Mouse (Mus musculus) hindbrain, embryonic 16.5 days (tissue): ENCODE results near the gene Rps12-ps3. TPM values are rescaled to one million over a fixed set of nuclear protein-coding genes. Genes with fewer than 3 reads are reported as not detected.

Experiments
- ATAC-seq: fragments of 200-750 bp; cut with Nextera tagmentation; 2 replicates; pipeline ENCODE4 v1.8.0; 2017; ENCODE audit warnings: moderate TSS enrichment, moderate library complexity
- H3K27ac ChIP-seq: fragments of 300-500 bp; sonication (generic); 2 replicates; pipeline ENCODE4 v1.5.1; 2014; ENCODE audit warnings: low read depth, mild to moderate bottlenecking, control low read depth, low read length, moderate library complexity
- H3K27me3 ChIP-seq: fragments of 300-500 bp; sonication (generic); replicated peaks from 2 replicates; pipeline ENCODE4 v1.6.1; 2014; ENCODE audit warnings: low read length; ENCODE audit not compliant: control insufficient read depth, insufficient read depth
- H3K36me3 ChIP-seq: fragments of 300-500 bp; sonication (generic); 2 replicates; pipeline ENCODE4 v1.6.1; 2014; ENCODE audit warnings: mild to moderate bottlenecking, low read length, moderate library complexity, mixed read lengths; ENCODE audit not compliant: control insufficient read depth, insufficient read depth
- H3K4me1 ChIP-seq: fragments of 300-500 bp; sonication (generic); 2 replicates; pipeline ENCODE4 v1.6.1; 2014; ENCODE audit warnings: low read depth, low read length; ENCODE audit not compliant: control insufficient read depth, insufficient read depth
- H3K4me2 ChIP-seq: fragments of 300-500 bp; sonication (generic); 2 replicates; pipeline ENCODE4 v1.6.1; 2014; ENCODE audit warnings: mild to moderate bottlenecking, low read length, control low read depth, moderate library complexity
- H3K4me3 ChIP-seq: fragments of 300-500 bp; sonication (generic); 2 replicates; pipeline ENCODE4 v1.5.1; 2014; ENCODE audit warnings: mild to moderate bottlenecking, low read length, control low read depth, moderate library complexity
- H3K9ac ChIP-seq: fragments of 300-500 bp; sonication (generic); 2 replicates; pipeline ENCODE4 v1.6.1; 2014; ENCODE audit warnings: low read depth, mild to moderate bottlenecking, control low read depth, low read length, moderate library complexity
- H3K9me3 ChIP-seq: fragments of 300-500 bp; sonication (generic); 2 replicates; pipeline ENCODE4 v1.6.1; 2014; ENCODE audit warnings: mild to moderate bottlenecking, low read length, moderate library complexity; ENCODE audit not compliant: control insufficient read depth
- WGBS: fragments of 180-500 bp; shearing (Covaris S2); extraction: QIAGEN DNeasy Blood & Tissue Kit; methylation state at CpG from one replicate; pipeline ENCODE4 v1.1.7; 2014; 5-methylcytosine and 5-hydroxymethylcytosine counted together
- polyA plus RNA-seq: library from polyadenylated mRNA; unstranded; fragments of >200 nt; fragmentation: Nextera tagmentation; extraction: Ambion mirVana; gene quantifications from 2 replicates; pipeline ENCODE4 v1.2.1, GENCODE M21; 2015

Gene Rps12-ps3
- polyA plus RNA-seq: 2.1 and 9.4 TPM in 2 replicates

GRCm38 (mm10) chr19:59321990-59322389 lies at the start of gene Rps12-ps3:
Gene Rps12-ps3 (plus strand): TSS chr19:59322290.
- H3K27ac ChIP-seq: no peak within 1 kb of the TSS
- no peaks in the 10 kb centered on the region for H3K9me3 ChIP-seq
- no peak within 1 kb of the TSS for H3K4me3 ChIP-seq
- no peaks in the 10 kb centered on the region for H3K27me3 ChIP-seq
- H3K36me3 ChIP-seq: no peaks in the 10 kb centered on the region
- ATAC-seq: no peak
- no peak within 1 kb of the TSS for H3K4me2 ChIP-seq
- 97% methylated on average over 11 of the region's 14 CpGs for WGBS
- H3K4me1 ChIP-seq: no peaks in the 10 kb centered on the region
- no peak within 1 kb of the TSS for H3K9ac ChIP-seq

- 89% methylated on average over 7 of the region's 7 CpGs for WGBS
- ATAC-seq: no peak
- Histone ChIP-seq H3K9ac (no peak overlapping the region), H3K36me3 (no peaks in the 10 kb centered on the region), H3K4me1 (no peaks in the 10 kb centered on the region), H3K27me3 (no peaks in the 10 kb centered on the region), H3K27ac (no peak overlapping the region), H3K4me2 (no peak overlapping the region), H3K4me3 (no peak overlapping the region), H3K9me3 (no peaks in the 10 kb centered on the region)
Measured at GRCm38 (mm10) chr19:59273190-59273589, 48.9 kb upstream of the Rps12-ps3 start.

DNA sequence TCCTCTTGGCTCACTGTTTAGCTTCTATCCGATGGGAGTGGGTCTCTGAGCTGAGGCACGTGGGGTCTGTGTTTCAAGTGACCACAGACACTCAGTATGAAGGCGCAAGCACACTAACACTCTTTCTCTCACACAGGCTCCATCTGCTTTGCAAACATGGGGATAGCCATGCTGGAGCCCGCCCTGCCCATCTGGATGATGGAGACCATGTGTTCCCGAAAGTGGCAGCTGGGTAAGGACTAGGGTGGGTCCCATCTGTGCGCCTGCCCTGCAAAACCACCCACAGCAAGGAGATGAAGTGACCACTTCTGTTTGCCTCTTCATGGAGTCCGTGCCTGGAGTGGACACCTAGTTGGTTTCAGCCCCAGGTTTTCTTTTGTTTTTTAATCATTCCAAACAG lies 45.7 kb upstream of the Rps12-ps3 start:
- ATAC-seq: no peak
- H3K36me3 ChIP-seq: no peaks in the 10 kb centered on the region
- no peak overlapping the region for H3K4me3 ChIP-seq
- no peaks in the 10 kb centered on the region for H3K4me1 ChIP-seq
- H3K9me3 ChIP-seq: no peaks in the 10 kb centered on the region
- 63% methylated on average over 7 of the region's 7 CpGs for WGBS
- no peak overlapping the region for H3K4me2 ChIP-seq
- H3K27me3 ChIP-seq: no peaks in the 10 kb centered on the region
- no peak overlapping the region for H3K9ac ChIP-seq
- H3K27ac ChIP-seq: no peak overlapping the region

GRCm38 (mm10) chr19:59280841-59281240 lies 41.2 kb upstream of the Rps12-ps3 start:
- Histone ChIP-seq H3K9ac (no peak overlapping the region), H3K27ac (no peak overlapping the region), H3K9me3 (no peaks in the 10 kb centered on the region), H3K36me3 (no peaks in the 10 kb centered on the region), H3K4me3 (no peak overlapping the region), H3K4me2 (no peak overlapping the region), H3K4me1 (no peaks in the 10 kb centered on the region), H3K27me3 (no peaks in the 10 kb centered on the region)
- no peak for ATAC-seq

DNA sequence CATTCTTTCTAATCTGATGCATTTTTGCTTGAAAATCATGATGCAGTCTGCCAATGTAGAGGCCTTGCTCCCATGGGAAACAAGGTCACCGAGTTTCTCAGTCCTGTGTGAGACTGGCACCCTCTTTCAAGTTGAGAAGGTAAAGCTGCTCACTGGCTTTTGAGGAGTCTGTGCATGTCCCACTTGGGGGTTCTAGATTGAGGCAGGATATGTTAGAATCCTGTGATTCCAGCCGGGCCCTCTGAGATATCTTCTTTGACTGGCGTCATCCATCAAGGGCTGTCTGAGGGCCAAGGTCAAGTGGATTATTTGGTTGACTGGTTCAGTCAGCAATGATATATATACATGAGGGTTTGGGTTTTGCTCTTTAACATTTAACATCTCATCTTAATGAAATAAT lies 40.1 kb upstream of the Rps12-ps3 start:
- no peak overlapping the region for H3K4me2 ChIP-seq
- H3K27me3 ChIP-seq: no peaks in the 10 kb centered on the region
- H3K9ac ChIP-seq: no peak overlapping the region
- ATAC-seq: no peak
- WGBS: 87% methylated on average over 3 of the region's 3 CpGs
- H3K4me1 ChIP-seq: no peaks in the 10 kb centered on the region
- H3K27ac ChIP-seq: no peak overlapping the region
- H3K36me3 ChIP-seq: no peaks in the 10 kb centered on the region
- H3K4me3 ChIP-seq: no peak overlapping the region
- no peaks in the 10 kb centered on the region for H3K9me3 ChIP-seq

- Histone ChIP-seq H3K36me3 (no peaks in the 10 kb centered on the region), H3K4me3 (no peak overlapping the region), H3K27me3 (no peaks in the 10 kb centered on the region), H3K27ac (no peak overlapping the region), H3K4me1 (no peaks in the 10 kb centered on the region), H3K9me3 (no peaks in the 10 kb centered on the region), H3K9ac (no peak overlapping the region), H3K4me2 (no peak overlapping the region)
- no peak for ATAC-seq
Measured at GRCm38 (mm10) chr19:59289042-59289441, 33.0 kb upstream of the Rps12-ps3 start.

GRCm38 (mm10) chr19:59289811-59290210 lies 32.3 kb upstream of the Rps12-ps3 start:
- Histone ChIP-seq H3K4me2 (no peak overlapping the region), H3K4me1 (no peaks in the 10 kb centered on the region), H3K27me3 (no peaks in the 10 kb centered on the region), H3K9me3 (no peaks in the 10 kb centered on the region), H3K9ac (no peak overlapping the region), H3K27ac (no peak overlapping the region), H3K36me3 (no peaks in the 10 kb centered on the region), H3K4me3 (no peak overlapping the region)
- no peak for ATAC-seq
- 85% methylated on average over 6 of the region's 6 CpGs for WGBS

- no peak overlapping the region for H3K27ac ChIP-seq
- no peaks in the 10 kb centered on the region for H3K4me1 ChIP-seq
- no peaks in the 10 kb centered on the region for H3K36me3 ChIP-seq
- no peak for ATAC-seq
- no peak overlapping the region for H3K4me3 ChIP-seq
- no peaks in the 10 kb centered on the region for H3K27me3 ChIP-seq
- WGBS: 85% methylated on average over 5 of the region's 5 CpGs
- no peak overlapping the region for H3K9ac ChIP-seq
- H3K4me2 ChIP-seq: no peak overlapping the region
- H3K9me3 ChIP-seq: no peaks in the 10 kb centered on the region
Measured at GRCm38 (mm10) chr19:59292183-59292839, 29.8 kb upstream of the Rps12-ps3 start.

GRCm38 (mm10) chr19:59315308-59315707 lies 6.8 kb upstream of the Rps12-ps3 start:
- no peaks in the 10 kb centered on the region for H3K4me1 ChIP-seq
- H3K4me3 ChIP-seq: no peak overlapping the region
- ATAC-seq: no peak
- H3K9ac ChIP-seq: no peak overlapping the region
- no peaks in the 10 kb centered on the region for H3K27me3 ChIP-seq
- no peaks in the 10 kb centered on the region for H3K36me3 ChIP-seq
- H3K4me2 ChIP-seq: no peak overlapping the region
- H3K27ac ChIP-seq: no peak overlapping the region
- H3K9me3 ChIP-seq: no peaks in the 10 kb centered on the region

DNA sequence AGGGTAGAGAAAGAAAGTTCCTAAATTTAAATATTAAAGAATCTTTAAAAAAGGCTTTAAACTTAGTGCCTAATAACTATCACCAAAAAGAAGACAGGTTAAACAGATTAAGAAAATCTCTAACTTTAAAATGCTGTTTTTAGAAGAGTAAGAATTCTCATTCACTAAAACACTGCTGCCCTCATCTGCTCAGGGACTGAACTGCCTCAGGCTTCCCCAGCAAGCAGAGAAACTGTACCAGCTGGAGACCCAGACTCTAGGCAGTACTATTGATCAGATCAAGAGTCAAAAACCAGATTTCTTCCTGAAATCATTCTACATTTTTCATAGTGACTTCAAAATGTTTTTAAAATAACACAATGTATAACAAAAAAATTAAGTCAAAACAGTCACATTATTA lies 5.5 kb upstream of the Rps12-ps3 start:
- Histone ChIP-seq H3K4me2 (no peak overlapping the region), H3K9me3 (no peaks in the 10 kb centered on the region), H3K36me3 (no peaks in the 10 kb centered on the region), H3K27ac (no peak overlapping the region), H3K4me1 (no peaks in the 10 kb centered on the region), H3K27me3 (no peaks in the 10 kb centered on the region), H3K4me3 (no peak overlapping the region), H3K9ac (no peak overlapping the region)
- ATAC-seq: 0 out of 2 replicates have a peak, but pooled peaks have one; percentile 60
